Mouse (Mus musculus): ENCODE data around the gene Plcl1. TPM values are rescaled to one million over a fixed set of nuclear protein-coding genes. Genes with fewer than 3 reads are reported as not detected.
A peak's percentile ranks its signal among the peaks of the same experiment; 100 is the strongest.

The Plcl1 gene
- polyA plus RNA-seq, 1 experiment from 2014 or later = 1.1 TPM

GRCm38 (mm10) chr1:55523966-55524365, 118.2 kb downstream of the Plcl1 start:
- Histone ChIP-seq H3K4me3 (ENCODE audit: low read length) (no peak overlapping the region), H3K27ac (ENCODE audit: low read length) (no peak overlapping the region)

GRCm38 (mm10) chr1:55525100-55525499, 119.4 kb downstream of the Plcl1 start:
- H3K9ac ChIP-seq (ENCODE audit: low read length) = no peak overlapping the region
- H3K4me1 ChIP-seq (ENCODE audit: control insufficient read depth, insufficient read depth, low read length) = peaks cover 10% of the 10 kb centered on the region
- no peak for ATAC-seq (replicated peaks; ENCODE audit: extremely low read depth, insufficient read depth, low FRiP score)
- H3K27ac ChIP-seq (ENCODE audit: low read length) = no peak overlapping the region
- H3K27me3 ChIP-seq (ENCODE audit: control insufficient read depth, insufficient read depth, low read length) = 0 out of 2 replicates have a peak, but pooled peaks cover 2% of the 10 kb centered on the region
- no peaks in the 10 kb centered on the region for H3K9me3 ChIP-seq (replicated peaks; ENCODE audit: control insufficient read depth, low read length)
- no peaks in the 10 kb centered on the region for H3K36me3 ChIP-seq (ENCODE audit: control insufficient read depth, insufficient read depth)
- 73% methylated on average over 5 of the region's 5 CpGs for WGBS
- H3K4me2 ChIP-seq (ENCODE audit: low read depth, low read length) = no peak overlapping the region
- no peak overlapping the region for H3K4me3 ChIP-seq (ENCODE audit: low read length)

More at GRCm38 (mm10) chr1:55523966-55524365, 118.2 kb downstream of the Plcl1 start:
- no peaks in the 10 kb centered on the region for H3K9me3 ChIP-seq (replicated peaks; ENCODE audit: control insufficient read depth, low read length)
- 90% methylated on average over 1 of the region's 1 CpGs for WGBS
- 0 out of 2 replicates have a peak, but pooled peaks cover 2% of the 10 kb centered on the region for H3K27me3 ChIP-seq (ENCODE audit: control insufficient read depth, insufficient read depth, low read length)
- ATAC-seq (replicated peaks; ENCODE audit: extremely low read depth, insufficient read depth, low FRiP score) = no peak
- no peak overlapping the region for H3K9ac ChIP-seq (ENCODE audit: low read length)
- no peak overlapping the region for H3K4me2 ChIP-seq (ENCODE audit: low read depth, low read length)
- H3K4me1 ChIP-seq (ENCODE audit: control insufficient read depth, insufficient read depth, low read length) = peaks cover 7% of the 10 kb centered on the region
- no peaks in the 10 kb centered on the region for H3K36me3 ChIP-seq (ENCODE audit: control insufficient read depth, insufficient read depth)

- Histone ChIP-seq H3K27me3 (ENCODE audit: control insufficient read depth, insufficient read depth, low read length) (0 out of 2 replicates have a peak, but pooled peaks cover 2% of the 10 kb centered on the region), H3K4me3 (ENCODE audit: low read length) (no peak overlapping the region), H3K9me3 (replicated peaks; ENCODE audit: control insufficient read depth, low read length) (no peaks in the 10 kb centered on the region), H3K4me1 (ENCODE audit: control insufficient read depth, insufficient read depth, low read length) (peaks cover 10% of the 10 kb centered on the region), H3K36me3 (ENCODE audit: control insufficient read depth, insufficient read depth) (no peaks in the 10 kb centered on the region), H3K27ac (ENCODE audit: low read length) (no peak overlapping the region), H3K9ac (ENCODE audit: low read length) (no peak overlapping the region), H3K4me2 (ENCODE audit: low read depth, low read length) (no peak overlapping the region)
- WGBS = 84% methylated on average over 2 of the region's 2 CpGs
- ATAC-seq (replicated peaks; ENCODE audit: extremely low read depth, insufficient read depth, low FRiP score) = no peak
Measured at GRCm38 (mm10) chr1:55525748-55526147, 120.0 kb downstream of the Plcl1 start.

- WGBS = 31% methylated on average over 7 of the region's 7 CpGs
- H3K27ac ChIP-seq (ENCODE audit: low read length) = no peak overlapping the region
- ATAC-seq (replicated peaks; ENCODE audit: extremely low read depth, insufficient read depth, low FRiP score) = peak; percentile 32
Measured at GRCm38 (mm10) chr1:55528547-55529304, 123.0 kb downstream of the Plcl1 start.

GRCm38 (mm10) chr1:55533823-55534222, 128.1 kb downstream of the Plcl1 start:
- 46% methylated on average over 1 of the region's 1 CpGs for WGBS

More at GRCm38 (mm10) chr1:55528547-55529304, 123.0 kb downstream of the Plcl1 start:
- H3K4me1 ChIP-seq (ENCODE audit: control insufficient read depth, insufficient read depth, low read length) = peaks cover 10% of the 10 kb centered on the region
- no peaks in the 10 kb centered on the region for H3K27me3 ChIP-seq (ENCODE audit: control insufficient read depth, insufficient read depth, low read length)
- no peak overlapping the region for H3K4me3 ChIP-seq (ENCODE audit: low read length)
- H3K4me2 ChIP-seq (ENCODE audit: low read depth, low read length) = no peak overlapping the region
- no peaks in the 10 kb centered on the region for H3K36me3 ChIP-seq (ENCODE audit: control insufficient read depth, insufficient read depth)
- H3K9me3 ChIP-seq (replicated peaks; ENCODE audit: control insufficient read depth, low read length) = no peaks in the 10 kb centered on the region
- H3K9ac ChIP-seq (ENCODE audit: low read length) = no peak overlapping the region

GRCm38 (mm10) chr1:55554405-55554804, 148.7 kb downstream of the Plcl1 start:
- no peak for ATAC-seq (replicated peaks; ENCODE audit: extremely low read depth, insufficient read depth, low FRiP score)
- Histone ChIP-seq H3K4me3 (ENCODE audit: low read length) (no peak overlapping the region), H3K27me3 (ENCODE audit: control insufficient read depth, insufficient read depth, low read length) (no peaks in the 10 kb centered on the region), H3K27ac (ENCODE audit: low read length) (no peak overlapping the region), H3K36me3 (ENCODE audit: control insufficient read depth, insufficient read depth) (no peaks in the 10 kb centered on the region), H3K4me2 (ENCODE audit: low read depth, low read length) (no peak overlapping the region), H3K4me1 (ENCODE audit: control insufficient read depth, insufficient read depth, low read length) (no peaks in the 10 kb centered on the region), H3K9ac (ENCODE audit: low read length) (no peak overlapping the region), H3K9me3 (replicated peaks; ENCODE audit: control insufficient read depth, low read length) (no peaks in the 10 kb centered on the region)
- 66% methylated on average over 3 of the region's 3 CpGs for WGBS

More at GRCm38 (mm10) chr1:55533823-55534222, 128.1 kb downstream of the Plcl1 start:
- Histone ChIP-seq H3K27me3 (ENCODE audit: control insufficient read depth, insufficient read depth, low read length) (no peaks in the 10 kb centered on the region), H3K9me3 (replicated peaks; ENCODE audit: control insufficient read depth, low read length) (no peaks in the 10 kb centered on the region), H3K4me3 (ENCODE audit: low read length) (no peak overlapping the region), H3K36me3 (ENCODE audit: control insufficient read depth, insufficient read depth) (no peaks in the 10 kb centered on the region), H3K9ac (ENCODE audit: low read length) (no peak overlapping the region), H3K27ac (ENCODE audit: low read length) (no peak overlapping the region), H3K4me1 (ENCODE audit: control insufficient read depth, insufficient read depth, low read length) (peaks cover 4% of the 10 kb centered on the region), H3K4me2 (ENCODE audit: low read depth, low read length) (no peak overlapping the region)
- ATAC-seq (replicated peaks; ENCODE audit: extremely low read depth, insufficient read depth, low FRiP score) = no peak

- no peak for ATAC-seq (replicated peaks; ENCODE audit: extremely low read depth, insufficient read depth, low FRiP score)
- WGBS = 60% methylated on average over 7 of the region's 7 CpGs
- Histone ChIP-seq H3K4me2 (ENCODE audit: low read depth, low read length) (no peak overlapping the region), H3K36me3 (ENCODE audit: control insufficient read depth, insufficient read depth) (no peaks in the 10 kb centered on the region), H3K27me3 (ENCODE audit: control insufficient read depth, insufficient read depth, low read length) (no peaks in the 10 kb centered on the region), H3K9ac (ENCODE audit: low read length) (no peak overlapping the region), H3K4me3 (ENCODE audit: low read length) (no peak overlapping the region), H3K27ac (ENCODE audit: low read length) (no peak overlapping the region), H3K9me3 (replicated peaks; ENCODE audit: control insufficient read depth, low read length) (no peaks in the 10 kb centered on the region), H3K4me1 (ENCODE audit: control insufficient read depth, insufficient read depth, low read length) (no peaks in the 10 kb centered on the region)
Measured at GRCm38 (mm10) chr1:55557960-55558359, 152.2 kb downstream of the Plcl1 start.

- H3K36me3 ChIP-seq (ENCODE audit: control insufficient read depth, insufficient read depth) = no peaks in the 10 kb centered on the region
- no peak for ATAC-seq (replicated peaks; ENCODE audit: extremely low read depth, insufficient read depth, low FRiP score)
Measured at GRCm38 (mm10) chr1:55558409-55558808, 152.7 kb downstream of the Plcl1 start.

GRCm38 (mm10) chr1:55559998-55560397, 154.3 kb downstream of the Plcl1 start:
- Histone ChIP-seq H3K27me3 (ENCODE audit: control insufficient read depth, insufficient read depth, low read length) (no peaks in the 10 kb centered on the region), H3K4me3 (ENCODE audit: low read length) (no peak overlapping the region), H3K9me3 (replicated peaks; ENCODE audit: control insufficient read depth, low read length) (no peaks in the 10 kb centered on the region), H3K4me1 (ENCODE audit: control insufficient read depth, insufficient read depth, low read length) (no peaks in the 10 kb centered on the region), H3K4me2 (ENCODE audit: low read depth, low read length) (no peak overlapping the region), H3K9ac (ENCODE audit: low read length) (no peak overlapping the region), H3K27ac (ENCODE audit: low read length) (no peak overlapping the region), H3K36me3 (ENCODE audit: control insufficient read depth, insufficient read depth) (no peaks in the 10 kb centered on the region)
- ATAC-seq (replicated peaks; ENCODE audit: extremely low read depth, insufficient read depth, low FRiP score) = no peak
- WGBS = 76% methylated on average over 9 of the region's 9 CpGs

More at GRCm38 (mm10) chr1:55558409-55558808, 152.7 kb downstream of the Plcl1 start:
- 86% methylated on average over 1 of the region's 1 CpGs for WGBS
- no peak overlapping the region for H3K4me2 ChIP-seq (ENCODE audit: low read depth, low read length)
- no peaks in the 10 kb centered on the region for H3K27me3 ChIP-seq (ENCODE audit: control insufficient read depth, insufficient read depth, low read length)
- no peaks in the 10 kb centered on the region for H3K4me1 ChIP-seq (ENCODE audit: control insufficient read depth, insufficient read depth, low read length)
- H3K9ac ChIP-seq (ENCODE audit: low read length) = no peak overlapping the region
- H3K4me3 ChIP-seq (ENCODE audit: low read length) = no peak overlapping the region
- no peaks in the 10 kb centered on the region for H3K9me3 ChIP-seq (replicated peaks; ENCODE audit: control insufficient read depth, low read length)
- H3K27ac ChIP-seq (ENCODE audit: low read length) = no peak overlapping the region
